Mouse (Mus musculus) intestine, embryonic 16.5 days (tissue): Measurements from ENCODE around the gene Hspg2. TPM values are rescaled to one million over a fixed set of nuclear protein-coding genes. Genes with fewer than 3 reads are reported as not detected.
"Not testable (repeated sequence)": the region's sequence is repeated elsewhere in the genome, so short reads cannot be mapped to it uniquely, and the experiment has no call there.

Experiments
- ATAC-seq: fragments of 200-750 bp; cut with Nextera tagmentation; 2 replicates; pipeline ENCODE4 v1.8.0; 2017; ENCODE audit warnings: moderate TSS enrichment, moderate library complexity
- H3K27ac ChIP-seq: fragments of 300-500 bp; sonication (generic); 2 replicates; pipeline ENCODE4 v1.5.1; 2014; ENCODE audit warnings: mild to moderate bottlenecking, low read length
- H3K27me3 ChIP-seq: fragments of 300-500 bp; sonication (generic); replicated peaks from 2 replicates; pipeline ENCODE4 v1.6.1; 2014; ENCODE audit warnings: low read length, control low read depth, mixed read lengths; ENCODE audit not compliant: control insufficient read depth, insufficient read depth
- H3K36me3 ChIP-seq: fragments of 300-500 bp; sonication (generic); 2 replicates; pipeline ENCODE4 v1.6.1; 2014; ENCODE audit warnings: low read length, control low read depth; ENCODE audit not compliant: control insufficient read depth, insufficient read depth
- H3K4me1 ChIP-seq: fragments of 300-500 bp; sonication (generic); 2 replicates; pipeline ENCODE4 v1.6.1; 2014; ENCODE audit warnings: low read length, control low read depth, mixed read lengths; ENCODE audit not compliant: control insufficient read depth, insufficient read depth
- H3K4me2 ChIP-seq: fragments of 300-500 bp; sonication (generic); 2 replicates; pipeline ENCODE4 v1.6.1; 2014; ENCODE audit warnings: low read depth, low read length, control low read depth
- H3K4me3 ChIP-seq: fragments of 300-500 bp; sonication (generic); 2 replicates; pipeline ENCODE4 v1.5.1; 2014; ENCODE audit warnings: mild to moderate bottlenecking, low read length
- H3K9ac ChIP-seq: fragments of 300-500 bp; sonication (generic); 2 replicates; pipeline ENCODE4 v1.6.1; 2014; ENCODE audit warnings: low read depth, low read length
- H3K9me3 ChIP-seq: fragments of 300-500 bp; sonication (generic); 2 replicates; pipeline ENCODE4 v1.6.1; 2016; ENCODE audit warnings: low read length, control low read depth; ENCODE audit not compliant: control insufficient read depth
- WGBS: fragments of 180-500 bp; shearing (Covaris S2); extraction: QIAGEN DNeasy Blood & Tissue Kit; methylation state at CpG from one replicate; pipeline ENCODE4 v1.1.7; 2014; 5-methylcytosine and 5-hydroxymethylcytosine counted together
- polyA plus RNA-seq: library from polyadenylated mRNA; unstranded; fragments of >200 nt; fragmentation: Nextera tagmentation; extraction: Ambion mirVana; gene quantifications from 2 replicates; pipeline ENCODE4 v1.2.1, GENCODE M21; 2015

Gene Hspg2
- 24.5 TPM in 2 replicates for polyA plus RNA-seq

GRCm38 (mm10) chr4:137468260-137469080 is at the start of gene Hspg2:
Hspg2 (plus strand) TSS chr4:137468769.
- Histone ChIP-seq H3K9ac (peak within 1 kb of the TSS; percentile 91), H3K36me3 (no peaks in the 10 kb centered on the region), H3K27ac (peak within 1 kb of the TSS; percentile 80), H3K4me2 (peak within 1 kb of the TSS; percentile 73), H3K4me3 (peak within 1 kb of the TSS; percentile 76), H3K27me3 (no peaks in the 10 kb centered on the region), H3K4me1 (peaks cover 44% of the 10 kb centered on the region), H3K9me3 (no peaks in the 10 kb centered on the region)
- peak; percentile 82 for ATAC-seq
- under 1% methylated on average over 64 of the region's 72 CpGs for WGBS

GRCm38 (mm10) chr4:137430502-137430901 is 38.1 kb upstream of the Hspg2 start, which contains the start of gene Cela3b:
Cela3b (minus strand) TSS chr4:137430540.
- no peak within 1 kb of the TSS for H3K9ac ChIP-seq
- no peaks in the 10 kb centered on the region for H3K4me1 ChIP-seq
- H3K27me3 ChIP-seq = no peaks in the 10 kb centered on the region
- no peaks in the 10 kb centered on the region for H3K36me3 ChIP-seq
- H3K4me3 ChIP-seq = no peak within 1 kb of the TSS
- no peak within 1 kb of the TSS for H3K27ac ChIP-seq
- no peak within 1 kb of the TSS for H3K4me2 ChIP-seq
- H3K9me3 ChIP-seq = no peaks in the 10 kb centered on the region
- WGBS = 70% methylated on average over 4 of the region's 4 CpGs
- peak; percentile 83 for ATAC-seq

GRCm38 (mm10) chr4:137432700-137433550 is 35.6 kb upstream of the Hspg2 start:
- H3K27ac ChIP-seq, H3K9ac ChIP-seq, H3K4me2 ChIP-seq, H3K4me3 ChIP-seq, H3K4me1 ChIP-seq, H3K9me3 ChIP-seq, H3K27me3 ChIP-seq, H3K36me3 ChIP-seq: not testable (repeated sequence)
- 60% methylated on average over 10 of the region's 10 CpGs for WGBS
- ATAC-seq = peak; percentile 66

GRCm38 (mm10) chr4:137436979-137437669 is 31.4 kb upstream of the Hspg2 start:
- Histone ChIP-seq H3K4me3 (no peak overlapping the region), H3K4me1 (no peaks in the 10 kb centered on the region), H3K9me3 (no peaks in the 10 kb centered on the region), H3K27ac (no peak overlapping the region), H3K9ac (no peak overlapping the region), H3K27me3 (no peaks in the 10 kb centered on the region), H3K36me3 (no peaks in the 10 kb centered on the region), H3K4me2 (no peak overlapping the region)
- ATAC-seq = peak; percentile 23; the same call in 1 of the 2 replicates
- WGBS = 85% methylated on average over 8 of the region's 8 CpGs

- peak; percentile 59 for ATAC-seq
Measured at GRCm38 (mm10) chr4:137438842-137439241, 29.7 kb upstream of the Hspg2 start.

GRCm38 (mm10) chr4:137441332-137441731 is 27.2 kb upstream of the Hspg2 start:
- Histone ChIP-seq H3K27me3 (no peaks in the 10 kb centered on the region), H3K9me3 (no peaks in the 10 kb centered on the region), H3K4me2 (no peak overlapping the region), H3K36me3 (no peaks in the 10 kb centered on the region), H3K27ac (no peak overlapping the region), H3K9ac (no peak overlapping the region), H3K4me1 (peaks cover 2% of the 10 kb centered on the region; the same call in 1 of the 2 replicates), H3K4me3 (no peak overlapping the region)
- no peak for ATAC-seq
- whole genome bisulfite sequencing = 78% methylated on average over 4 of the region's 4 CpGs

More at GRCm38 (mm10) chr4:137438842-137439241, 29.7 kb upstream of the Hspg2 start:
- 82% methylated on average over 8 of the region's 8 CpGs for WGBS
- Histone ChIP-seq H3K9me3 (no peaks in the 10 kb centered on the region), H3K4me1 (peaks cover 2% of the 10 kb centered on the region; the same call in 1 of the 2 replicates), H3K27me3 (no peaks in the 10 kb centered on the region), H3K36me3 (no peaks in the 10 kb centered on the region), H3K4me2 (no peak overlapping the region), H3K9ac (no peak overlapping the region), H3K4me3 (no peak overlapping the region), H3K27ac (no peak overlapping the region)

GRCm38 (mm10) chr4:137443625-137444024 is 24.9 kb upstream of the Hspg2 start:
- H3K36me3 ChIP-seq = no peaks in the 10 kb centered on the region
- no peak overlapping the region for H3K27ac ChIP-seq
- H3K9ac ChIP-seq = no peak overlapping the region
- 0 out of 2 replicates have a peak overlapping the region, but pooled peaks have one; percentile 25 for H3K4me2 ChIP-seq
- H3K9me3 ChIP-seq = no peaks in the 10 kb centered on the region
- no peaks in the 10 kb centered on the region for H3K27me3 ChIP-seq
- H3K4me1 ChIP-seq = peaks cover 4% of the 10 kb centered on the region
- WGBS = 13% methylated on average over 5 of the region's 5 CpGs
- no peak overlapping the region for H3K4me3 ChIP-seq
- no peak for ATAC-seq

GRCm38 (mm10) chr4:137445881-137446280 is 22.7 kb upstream of the Hspg2 start:
- WGBS = 93% methylated on average over 4 of the region's 4 CpGs
- Histone ChIP-seq H3K4me3 (no peak overlapping the region), H3K9me3 (no peaks in the 10 kb centered on the region)

More at GRCm38 (mm10) chr4:137445881-137446280, 22.7 kb upstream of the Hspg2 start:
- ATAC-seq = no peak
- Histone ChIP-seq H3K27me3 (no peaks in the 10 kb centered on the region), H3K36me3 (no peaks in the 10 kb centered on the region), H3K27ac (no peak overlapping the region), H3K4me1 (peaks cover 10% of the 10 kb centered on the region), H3K9ac (no peak overlapping the region), H3K4me2 (no peak overlapping the region)
